Mouse (Mus musculus) forebrain, embryonic 13.5 days (tissue): ENCODE data around the gene Ints3. TPM values are rescaled to one million over a fixed set of nuclear protein-coding genes. Genes with fewer than 3 reads are reported as not detected.

Experiments
- ATAC-seq: fragments of 200-750 bp; cut with Nextera tagmentation; 2 replicates; pipeline ENCODE4 v1.8.0; 2017
- H3K27ac ChIP-seq: fragments of 300-500 bp; sonication (generic); 2 replicates; pipeline ENCODE4 v1.5.1; 2015; ENCODE audit warnings: inconsistent platforms, mild to moderate bottlenecking, moderate library complexity
- H3K27me3 ChIP-seq: fragments of 300-500 bp; sonication (generic); 2 replicates; pipeline ENCODE4 v1.6.1; 2015; ENCODE audit warnings: mild to moderate bottlenecking, inconsistent platforms
- H3K36me3 ChIP-seq: fragments of 300-500 bp; sonication (generic); 2 replicates; pipeline ENCODE4 v1.6.1; 2015; ENCODE audit warnings: mild to moderate bottlenecking, inconsistent platforms; ENCODE audit not compliant: poor library complexity, severe bottlenecking
- H3K4me1 ChIP-seq: fragments of 300-500 bp; sonication (generic); 2 replicates; pipeline ENCODE4 v1.6.1; 2015; ENCODE audit warnings: inconsistent platforms
- H3K4me2 ChIP-seq: fragments of 300-500 bp; sonication (generic); 2 replicates; pipeline ENCODE4 v1.6.1; 2015; ENCODE audit warnings: inconsistent platforms, mild to moderate bottlenecking, moderate library complexity
- H3K4me3 ChIP-seq: fragments of 300-500 bp; sonication (generic); 2 replicates; pipeline ENCODE4 v1.5.1; 2015; ENCODE audit warnings: mild to moderate bottlenecking, inconsistent platforms
- H3K9ac ChIP-seq: fragments of 300-500 bp; sonication (generic); 2 replicates; pipeline ENCODE4 v1.6.1; 2015; ENCODE audit warnings: mild to moderate bottlenecking, inconsistent platforms
- H3K9me3 ChIP-seq: fragments of 300-500 bp; sonication (generic); replicated peaks from 2 replicates; pipeline ENCODE4 v1.6.1; 2016; ENCODE audit warnings: inconsistent platforms
- WGBS: fragments of 180-500 bp; shearing (Covaris S2); methylation state at CpG from one replicate; pipeline ENCODE4 v1.1.7; 2015; 5-methylcytosine and 5-hydroxymethylcytosine counted together
- polyA plus RNA-seq: library from polyadenylated mRNA; unstranded; fragments of >200 nt; fragmentation: Nextera tagmentation; extraction: Ambion mirVana; gene quantifications from 2 replicates; pipeline ENCODE4 v1.2.1, GENCODE M21; 2015

The Ints3 gene
- polyA plus RNA-seq, 1 experiment from 2014 or later: 27.8 TPM

DNA sequence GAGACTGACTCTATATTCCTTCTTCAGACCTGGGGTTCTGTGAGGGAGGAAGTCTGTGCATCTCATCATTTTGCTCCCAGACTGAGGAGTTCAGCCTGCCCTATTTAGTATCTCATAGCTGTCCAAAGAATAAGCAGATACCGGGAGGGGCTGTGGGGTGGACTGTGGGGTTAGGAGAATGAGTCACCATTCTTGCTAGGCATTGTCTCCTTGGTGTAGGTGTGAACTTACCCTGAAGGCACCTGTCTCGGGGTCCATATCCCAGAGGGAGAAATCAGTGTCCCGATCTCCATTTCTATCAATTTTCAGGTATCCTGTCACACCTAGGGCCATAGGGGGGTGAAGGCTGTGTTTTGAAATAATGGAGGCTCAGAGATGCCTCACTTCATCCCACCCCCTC is 28.5 kb upstream of the Ints3 start:
- Histone ChIP-seq H3K36me3 (no peaks in the 10 kb centered on the region), H3K4me1 (peaks cover 15% of the 10 kb centered on the region), H3K27ac (no peak overlapping the region), H3K9ac (no peak overlapping the region), H3K9me3 (no peaks in the 10 kb centered on the region), H3K27me3 (peaks cover 63% of the 10 kb centered on the region), H3K4me3 (no peak overlapping the region), H3K4me2 (no peak overlapping the region)
- no peak for ATAC-seq
- 86% methylated on average over 3 of the region's 3 CpGs for WGBS

DNA sequence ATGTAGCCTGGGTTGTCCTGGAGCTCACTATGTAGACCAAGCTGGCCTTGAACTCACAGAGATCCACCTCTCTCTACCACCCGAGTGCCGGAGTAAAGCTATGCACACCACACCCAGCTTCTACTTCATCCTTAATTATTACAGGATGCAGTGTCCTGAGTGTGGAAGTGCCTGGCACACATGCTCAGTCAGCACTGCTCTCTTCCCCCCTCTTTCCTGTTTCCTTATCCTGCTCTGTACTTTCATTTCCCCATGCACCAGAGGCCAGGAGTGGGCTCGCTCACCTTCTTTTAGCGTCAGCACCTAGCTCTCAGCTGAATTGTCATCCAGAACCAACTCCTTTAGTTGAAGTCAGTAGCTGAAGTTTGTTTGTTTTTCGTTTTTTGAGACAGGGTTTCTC is 26.9 kb upstream of the Ints3 start:
- Histone ChIP-seq H3K4me1 (peaks cover 6% of the 10 kb centered on the region), H3K4me3 (no peak overlapping the region), H3K9me3 (no peaks in the 10 kb centered on the region), H3K27me3 (peaks cover 53% of the 10 kb centered on the region), H3K27ac (no peak overlapping the region), H3K9ac (no peak overlapping the region), H3K36me3 (no peaks in the 10 kb centered on the region), H3K4me2 (no peak overlapping the region)
- 80% methylated on average over 5 of the region's 5 CpGs for WGBS
- no peak for ATAC-seq

GRCm38 (mm10) chr3:90459727-90460126 is 26.3 kb upstream of the Ints3 start:
- Histone ChIP-seq H3K27ac (no peak overlapping the region), H3K9ac (no peak overlapping the region), H3K4me3 (no peak overlapping the region), H3K27me3 (peaks cover 47% of the 10 kb centered on the region), H3K36me3 (no peaks in the 10 kb centered on the region), H3K4me2 (no peak overlapping the region), H3K9me3 (no peaks in the 10 kb centered on the region), H3K4me1 (no peaks in the 10 kb centered on the region; the same call in 1 of the 2 replicates)
- WGBS: 78% methylated on average over 9 of the region's 9 CpGs
- no peak for ATAC-seq

DNA sequence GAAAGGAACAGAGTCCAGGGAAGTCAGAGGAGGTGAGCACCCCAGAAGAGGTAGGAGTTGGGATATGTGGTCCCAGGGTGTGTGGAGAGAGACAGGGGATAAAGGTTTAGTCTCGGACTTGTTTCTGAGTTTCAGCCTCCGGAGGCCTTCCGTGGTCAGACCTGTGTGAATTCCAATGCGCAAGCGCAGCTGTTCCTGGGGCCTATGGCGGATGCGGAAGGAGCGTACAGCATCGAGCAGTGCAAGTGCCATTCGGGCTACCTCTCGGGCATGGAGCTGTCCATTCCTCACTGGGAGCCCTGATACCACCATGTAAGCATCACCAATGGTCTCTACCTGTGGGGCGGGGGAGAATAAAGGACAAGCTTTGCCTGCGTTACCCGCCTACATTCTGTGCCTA is 21.5 kb upstream of the Ints3 start:
- Histone ChIP-seq H3K4me1 (no peaks in the 10 kb centered on the region), H3K9me3 (no peaks in the 10 kb centered on the region), H3K4me2 (no peak overlapping the region), H3K27me3 (peaks cover 2% of the 10 kb centered on the region; the same call in 1 of the 2 replicates), H3K27ac (no peak overlapping the region), H3K9ac (no peak overlapping the region), H3K4me3 (no peak overlapping the region), H3K36me3 (no peaks in the 10 kb centered on the region)
- ATAC-seq: no peak
- WGBS: 85% methylated on average over 14 of the region's 14 CpGs

DNA sequence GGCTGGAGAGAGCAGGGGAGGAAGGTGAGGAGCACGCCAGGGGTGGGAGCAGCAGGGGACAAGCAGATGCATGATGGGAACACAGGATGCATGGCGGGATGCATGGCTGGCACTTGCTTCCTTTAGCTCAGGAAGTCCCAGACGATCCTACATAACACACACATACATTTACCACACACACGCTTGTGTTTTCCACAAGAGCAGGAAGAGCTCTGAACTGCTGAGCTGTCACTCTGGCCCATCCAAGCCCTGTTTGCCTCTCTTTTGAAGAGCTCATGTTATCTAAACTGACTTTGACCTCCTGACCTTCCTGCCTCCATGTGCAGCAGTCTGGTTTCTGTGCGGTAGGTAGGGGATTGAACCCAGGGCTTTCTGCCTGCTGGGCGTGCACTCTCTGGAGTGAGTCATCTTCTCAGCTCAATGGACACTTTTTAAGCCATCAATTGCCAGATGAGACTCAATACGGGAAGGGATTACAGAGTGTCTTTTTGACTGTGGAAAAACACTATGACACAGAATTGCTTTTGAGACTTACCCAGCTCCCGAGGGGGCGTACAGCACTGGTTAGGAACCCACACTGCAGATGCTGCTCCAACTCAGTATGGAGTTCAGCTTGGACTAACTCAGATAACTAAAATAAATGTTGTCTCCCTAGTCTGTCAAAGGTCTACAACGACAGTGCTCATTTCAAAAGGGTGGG is 18.1 kb upstream of the Ints3 start:
- Histone ChIP-seq H3K4me2 (no peak overlapping the region), H3K36me3 (no peaks in the 10 kb centered on the region), H3K9ac (no peak overlapping the region), H3K4me1 (peaks cover 7% of the 10 kb centered on the region), H3K4me3 (no peak overlapping the region), H3K9me3 (no peaks in the 10 kb centered on the region), H3K27me3 (no peaks in the 10 kb centered on the region), H3K27ac (no peak overlapping the region)
- no peak for ATAC-seq
- WGBS: 56% methylated on average over 10 of the region's 10 CpGs

GRCm38 (mm10) chr3:90450874-90451273 is 17.5 kb upstream of the Ints3 start:
- Histone ChIP-seq H3K9me3 (no peaks in the 10 kb centered on the region), H3K4me1 (peaks cover 11% of the 10 kb centered on the region), H3K4me3 (no peak overlapping the region), H3K27me3 (no peaks in the 10 kb centered on the region), H3K4me2 (no peak overlapping the region), H3K9ac (no peak overlapping the region), H3K36me3 (no peaks in the 10 kb centered on the region), H3K27ac (no peak overlapping the region)
- ATAC-seq: no peak
- WGBS: 34% methylated on average over 12 of the region's 12 CpGs

DNA sequence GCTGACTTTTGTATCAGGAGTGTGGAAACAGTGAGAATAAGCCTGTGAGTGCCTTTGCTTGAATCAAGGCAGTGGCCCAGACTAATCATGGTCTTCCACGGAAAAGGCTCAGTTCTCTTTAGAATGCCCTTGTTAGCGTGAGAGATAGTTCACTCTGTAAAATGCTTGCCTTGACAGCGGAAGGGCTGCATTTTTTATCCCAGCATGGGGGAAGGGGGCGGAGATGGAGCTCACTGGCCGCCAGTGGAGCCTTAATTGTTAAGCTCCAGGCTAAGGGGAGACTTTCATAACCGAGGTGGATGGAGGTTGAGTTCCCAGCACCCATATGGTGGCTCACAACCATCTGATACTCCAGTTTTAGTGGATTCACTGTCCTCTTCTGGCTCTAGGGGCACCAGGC is 15.2 kb upstream of the Ints3 start:
- 18% methylated on average over 6 of the region's 6 CpGs for WGBS
- Histone ChIP-seq H3K9me3 (no peaks in the 10 kb centered on the region), H3K4me3 (no peak overlapping the region), H3K27me3 (no peaks in the 10 kb centered on the region), H3K4me1 (peaks cover 11% of the 10 kb centered on the region), H3K36me3 (no peaks in the 10 kb centered on the region), H3K4me2 (no peak overlapping the region), H3K9ac (no peak overlapping the region), H3K27ac (no peak overlapping the region)
- no peak for ATAC-seq

- ATAC-seq: peak; percentile 36; the same call in 1 of the 2 replicates
- Histone ChIP-seq H3K9ac (peak overlapping the region; percentile 63; the same call in 1 of the 2 replicates), H3K27me3 (no peaks in the 10 kb centered on the region), H3K36me3 (no peaks in the 10 kb centered on the region), H3K9me3 (no peaks in the 10 kb centered on the region), H3K4me2 (peak overlapping the region; percentile 63), H3K27ac (peak overlapping the region; percentile 80), H3K4me3 (peak overlapping the region; percentile 36), H3K4me1 (peaks cover 11% of the 10 kb centered on the region)
- WGBS: 38% methylated on average over 7 of the region's 7 CpGs
Observed at GRCm38 (mm10) chr3:90447123-90447494, 13.7 kb upstream of the Ints3 start.

- peak overlapping the region; percentile 63 for H3K9ac ChIP-seq
- peak overlapping the region; percentile 63 for H3K4me2 ChIP-seq
- no peaks in the 10 kb centered on the region for H3K27me3 ChIP-seq
- 1% methylated on average over 17 of the region's 17 CpGs for WGBS
- peak; percentile 93 for ATAC-seq
- peak overlapping the region; percentile 36 for H3K4me3 ChIP-seq
- H3K36me3 ChIP-seq: no peaks in the 10 kb centered on the region
- peak overlapping the region; percentile 80 for H3K27ac ChIP-seq
- H3K4me1 ChIP-seq: peaks cover 11% of the 10 kb centered on the region
- H3K9me3 ChIP-seq: no peaks in the 10 kb centered on the region
Observed at GRCm38 (mm10) chr3:90446389-90447122, 13.1 kb upstream of the Ints3 start.

GRCm38 (mm10) chr3:90445417-90446200 is 12.2 kb upstream of the Ints3 start:
- peaks cover 11% of the 10 kb centered on the region for H3K4me1 ChIP-seq
- no peaks in the 10 kb centered on the region for H3K36me3 ChIP-seq
- H3K9me3 ChIP-seq: no peaks in the 10 kb centered on the region
- 0 out of 2 replicates have a peak overlapping the region, but pooled peaks have one; percentile 26 for H3K9ac ChIP-seq
- no peak overlapping the region; the same call in 1 of the 2 replicates for H3K27ac ChIP-seq
- 70% methylated on average over 11 of the region's 11 CpGs for WGBS
- no peaks in the 10 kb centered on the region for H3K27me3 ChIP-seq
- ATAC-seq: no peak
- peak overlapping the region; percentile 63 for H3K4me2 ChIP-seq
- peak overlapping the region; percentile 36; the same call in 1 of the 2 replicates for H3K4me3 ChIP-seq

- no peak overlapping the region for H3K4me3 ChIP-seq
- H3K4me1 ChIP-seq: peaks cover 11% of the 10 kb centered on the region
- no peaks in the 10 kb centered on the region for H3K9me3 ChIP-seq
- no peaks in the 10 kb centered on the region for H3K36me3 ChIP-seq
- no peak overlapping the region for H3K9ac ChIP-seq
- WGBS: 90% methylated on average over 3 of the region's 3 CpGs
- ATAC-seq: no peak
- H3K27ac ChIP-seq: no peak overlapping the region
- H3K4me2 ChIP-seq: no peak overlapping the region
- H3K27me3 ChIP-seq: no peaks in the 10 kb centered on the region
Observed at GRCm38 (mm10) chr3:90443977-90444376, 10.6 kb upstream of the Ints3 start.

- Histone ChIP-seq H3K4me3 (no peak overlapping the region), H3K9me3 (no peaks in the 10 kb centered on the region), H3K9ac (no peak overlapping the region), H3K4me2 (no peak overlapping the region), H3K4me1 (no peaks in the 10 kb centered on the region), H3K36me3 (no peaks in the 10 kb centered on the region), H3K27ac (no peak overlapping the region), H3K27me3 (no peaks in the 10 kb centered on the region)
- 85% methylated on average over 2 of the region's 2 CpGs for WGBS
- no peak for ATAC-seq
Observed at GRCm38 (mm10) chr3:90440756-90441155, 7.3 kb upstream of the Ints3 start.
